Mouse (Mus musculus): ENCODE data around the gene Rnf186. TPM values are rescaled to one million over a fixed set of nuclear protein-coding genes. Genes with fewer than 3 reads are reported as not detected.
A peak's percentile ranks its signal among the peaks of the same experiment; 100 is the strongest.

Rnf186 gene
- polyA plus RNA-seq, 1 experiment from 2014 or later: not detected

- H3K9ac ChIP-seq: no peak overlapping the region
- WGBS: 26% methylated on average over 15 of the region's 15 CpGs
- H3K9me3 ChIP-seq (replicated peaks): no peaks in the 10 kb centered on the region
- H3K36me3 ChIP-seq: no peaks in the 10 kb centered on the region
- peaks cover 9% of the 10 kb centered on the region for H3K4me1 ChIP-seq
- H3K4me3 ChIP-seq: no peak overlapping the region
- ATAC-seq (ENCODE audit: low FRiP score): no peak
- no peak overlapping the region for H3K4me2 ChIP-seq (replicated peaks)
- H3K27me3 ChIP-seq: no peaks in the 10 kb centered on the region
- H3K27ac ChIP-seq: no peak overlapping the region
Observed at GRCm38 (mm10) chr4:138943730-138944129, 23.2 kb upstream of the Rnf186 start.

- no peak for ATAC-seq (ENCODE audit: low FRiP score)
- no peak overlapping the region for H3K9ac ChIP-seq
- no peaks in the 10 kb centered on the region for H3K9me3 ChIP-seq (replicated peaks)
- H3K27me3 ChIP-seq: no peaks in the 10 kb centered on the region
- no peak overlapping the region for H3K4me2 ChIP-seq (replicated peaks)
- no peaks in the 10 kb centered on the region for H3K4me1 ChIP-seq
- 85% methylated on average over 2 of the region's 2 CpGs for WGBS
- no peak overlapping the region for H3K4me3 ChIP-seq
- no peaks in the 10 kb centered on the region for H3K36me3 ChIP-seq
- no peak overlapping the region for H3K27ac ChIP-seq
Observed at GRCm38 (mm10) chr4:138948257-138948656, 18.7 kb upstream of the Rnf186 start.

GRCm38 (mm10) chr4:138958612-138959011 lies 8.3 kb upstream of the Rnf186 start:
- no peaks in the 10 kb centered on the region for H3K4me1 ChIP-seq
- no peak overlapping the region for H3K4me3 ChIP-seq
- no peak overlapping the region for H3K9ac ChIP-seq
- ATAC-seq (ENCODE audit: low FRiP score): no peak
- WGBS: 87% methylated on average over 9 of the region's 9 CpGs
- H3K27ac ChIP-seq: no peak overlapping the region
- no peaks in the 10 kb centered on the region for H3K36me3 ChIP-seq
- H3K4me2 ChIP-seq (replicated peaks): no peak overlapping the region
- H3K9me3 ChIP-seq (replicated peaks): no peaks in the 10 kb centered on the region
- no peaks in the 10 kb centered on the region for H3K27me3 ChIP-seq

- no peak overlapping the region for H3K9ac ChIP-seq
- no peaks in the 10 kb centered on the region; the same call in 1 of the 2 replicates for H3K27me3 ChIP-seq
- H3K4me1 ChIP-seq: no peaks in the 10 kb centered on the region
- H3K36me3 ChIP-seq: no peaks in the 10 kb centered on the region
- ATAC-seq (ENCODE audit: low FRiP score): no peak
- H3K27ac ChIP-seq: no peak overlapping the region
- WGBS: 88% methylated on average over 15 of the region's 15 CpGs
- no peak overlapping the region for H3K4me2 ChIP-seq (replicated peaks)
- H3K4me3 ChIP-seq: no peak overlapping the region
- H3K9me3 ChIP-seq (replicated peaks): no peaks in the 10 kb centered on the region
Observed at GRCm38 (mm10) chr4:138959120-138959519, 7.8 kb upstream of the Rnf186 start.

- ATAC-seq (ENCODE audit: low FRiP score): no peak
- H3K36me3 ChIP-seq: no peaks in the 10 kb centered on the region
- H3K27me3 ChIP-seq: no peaks in the 10 kb centered on the region; the same call in 1 of the 2 replicates
- H3K9ac ChIP-seq: no peak overlapping the region
- H3K27ac ChIP-seq: no peak overlapping the region
- 67% methylated on average over 7 of the region's 7 CpGs for WGBS
- H3K4me2 ChIP-seq (replicated peaks): no peak overlapping the region
- H3K4me3 ChIP-seq: no peak overlapping the region
- H3K4me1 ChIP-seq: no peaks in the 10 kb centered on the region
- no peaks in the 10 kb centered on the region for H3K9me3 ChIP-seq (replicated peaks)
Observed at GRCm38 (mm10) chr4:138959926-138960325, 7.0 kb upstream of the Rnf186 start.

- no peaks in the 10 kb centered on the region for H3K9me3 ChIP-seq (replicated peaks)
- H3K27ac ChIP-seq: no peak overlapping the region
- no peak for ATAC-seq (ENCODE audit: low FRiP score)
- H3K4me2 ChIP-seq (replicated peaks): no peak overlapping the region
- no peak overlapping the region for H3K4me3 ChIP-seq
- H3K4me1 ChIP-seq: no peaks in the 10 kb centered on the region
- no peaks in the 10 kb centered on the region for H3K36me3 ChIP-seq
- H3K9ac ChIP-seq: no peak overlapping the region
- 92% methylated on average over 5 of the region's 5 CpGs for WGBS
- peaks cover 5% of the 10 kb centered on the region; the same call in 1 of the 2 replicates for H3K27me3 ChIP-seq
Observed at GRCm38 (mm10) chr4:138962719-138963118, 4.2 kb upstream of the Rnf186 start.

GRCm38 (mm10) chr4:138965871-138966270 lies 1.0 kb upstream of the Rnf186 start:
- 79% methylated on average over 5 of the region's 5 CpGs for WGBS
- H3K27ac ChIP-seq: no peak overlapping the region
- no peaks in the 10 kb centered on the region for H3K4me1 ChIP-seq
- no peak for ATAC-seq (ENCODE audit: low FRiP score)
- H3K9me3 ChIP-seq (replicated peaks): no peaks in the 10 kb centered on the region
- no peak overlapping the region for H3K4me2 ChIP-seq (replicated peaks)
- no peak overlapping the region for H3K9ac ChIP-seq
- no peak overlapping the region for H3K4me3 ChIP-seq
- H3K27me3 ChIP-seq: peaks cover 5% of the 10 kb centered on the region; the same call in 1 of the 2 replicates
- H3K36me3 ChIP-seq: no peaks in the 10 kb centered on the region

- Histone ChIP-seq H3K4me1 (peaks cover 7% of the 10 kb centered on the region), H3K4me2 (replicated peaks) (no peak overlapping the region), H3K9ac (no peak overlapping the region), H3K27me3 (peaks cover 5% of the 10 kb centered on the region; the same call in 1 of the 2 replicates), H3K27ac (no peak overlapping the region), H3K36me3 (no peaks in the 10 kb centered on the region), H3K4me3 (no peak overlapping the region), H3K9me3 (replicated peaks) (no peaks in the 10 kb centered on the region)
- ATAC-seq (ENCODE audit: low FRiP score): no peak
- WGBS: 90% methylated on average over 15 of the region's 15 CpGs
Observed at GRCm38 (mm10) chr4:138967485-138967884, 573 bp downstream of the Rnf186 start.

GRCm38 (mm10) chr4:138968772-138969556 lies 2.1 kb downstream of the Rnf186 start:
- Histone ChIP-seq H3K4me1 (peaks cover 16% of the 10 kb centered on the region), H3K36me3 (no peaks in the 10 kb centered on the region), H3K27me3 (peaks cover 9% of the 10 kb centered on the region), H3K4me3 (no peak overlapping the region), H3K4me2 (replicated peaks) (no peak overlapping the region), H3K9me3 (replicated peaks) (no peaks in the 10 kb centered on the region), H3K27ac (no peak overlapping the region), H3K9ac (no peak overlapping the region)
- no peak for ATAC-seq (ENCODE audit: low FRiP score)
- WGBS: 72% methylated on average over 16 of the region's 16 CpGs

GRCm38 (mm10) chr4:138969736-138970135 lies 2.8 kb downstream of the Rnf186 start:
- Histone ChIP-seq H3K9ac (no peak overlapping the region), H3K27me3 (peaks cover 9% of the 10 kb centered on the region), H3K4me1 (peaks cover 16% of the 10 kb centered on the region), H3K4me3 (no peak overlapping the region), H3K4me2 (replicated peaks) (no peak overlapping the region), H3K27ac (no peak overlapping the region), H3K9me3 (replicated peaks) (no peaks in the 10 kb centered on the region), H3K36me3 (no peaks in the 10 kb centered on the region)
- ATAC-seq (ENCODE audit: low FRiP score): no peak
- WGBS: 73% methylated on average over 9 of the region's 9 CpGs

- no peak overlapping the region for H3K9ac ChIP-seq
- H3K4me2 ChIP-seq (replicated peaks): no peak overlapping the region
- H3K27me3 ChIP-seq: peaks cover 9% of the 10 kb centered on the region
- no peak overlapping the region for H3K27ac ChIP-seq
- no peak for ATAC-seq (ENCODE audit: low FRiP score)
- peaks cover 16% of the 10 kb centered on the region for H3K4me1 ChIP-seq
- 93% methylated on average over 6 of the region's 6 CpGs for WGBS
- H3K9me3 ChIP-seq (replicated peaks): no peaks in the 10 kb centered on the region
- H3K36me3 ChIP-seq: no peaks in the 10 kb centered on the region
- H3K4me3 ChIP-seq: no peak overlapping the region
Observed at GRCm38 (mm10) chr4:138971371-138971770, 4.5 kb downstream of the Rnf186 start.

- ATAC-seq (ENCODE audit: low FRiP score): peak; percentile 54
- H3K27ac ChIP-seq: no peak overlapping the region
Observed at GRCm38 (mm10) chr4:138972139-138972826, 5.4 kb downstream of the Rnf186 start.

More at GRCm38 (mm10) chr4:138972139-138972826, 5.4 kb downstream of the Rnf186 start:
- Histone ChIP-seq H3K4me1 (peaks cover 16% of the 10 kb centered on the region), H3K27me3 (peaks cover 7% of the 10 kb centered on the region), H3K9me3 (replicated peaks) (no peaks in the 10 kb centered on the region), H3K4me3 (peak overlapping the region; percentile 53), H3K36me3 (no peaks in the 10 kb centered on the region), H3K4me2 (replicated peaks) (peak overlapping the region; percentile 95), H3K9ac (peak overlapping the region; percentile 85)
- WGBS: 23% methylated on average over 20 of the region's 20 CpGs

Measured in hindbrain, embryonic 12.5 days (tissue).